Mouse (Mus musculus) spleen, adult 10 weeks (tissue): ENCODE measurements around the gene Foxj3. TPM values are rescaled to one million over a fixed set of nuclear protein-coding genes. Genes with fewer than 3 reads are reported as not detected.

Source experiments
- polyA plus RNA-seq: library from polyadenylated mRNA; stranded (reverse); fragments of 350-450 nt; fragmentation: Illumina TruSeq; extraction: RNeasy Lipid Tissue Mini Kit (QIAGEN cat#74804); gene quantifications from one replicate; pipeline ENCODE4 v1.2.3, GENCODE M21; 2015; ENCODE audit warnings: low replicate concordance; ENCODE audit not compliant: insufficient read depth

Gene Foxj3
- polyA plus RNA-seq = 43.8 TPM

GRCm38 (mm10) chr4:119536615-119537014 is at the start of gene Foxj3:
Gene Foxj3 (plus strand): TSS chr4:119537004.

GRCm38 (mm10) chr4:119492291-119492932 is 44.4 kb upstream of the Foxj3 start, which contains the start of gene Rimkla:
Gene Rimkla (minus strand): TSS chr4:119492628.

DNA sequence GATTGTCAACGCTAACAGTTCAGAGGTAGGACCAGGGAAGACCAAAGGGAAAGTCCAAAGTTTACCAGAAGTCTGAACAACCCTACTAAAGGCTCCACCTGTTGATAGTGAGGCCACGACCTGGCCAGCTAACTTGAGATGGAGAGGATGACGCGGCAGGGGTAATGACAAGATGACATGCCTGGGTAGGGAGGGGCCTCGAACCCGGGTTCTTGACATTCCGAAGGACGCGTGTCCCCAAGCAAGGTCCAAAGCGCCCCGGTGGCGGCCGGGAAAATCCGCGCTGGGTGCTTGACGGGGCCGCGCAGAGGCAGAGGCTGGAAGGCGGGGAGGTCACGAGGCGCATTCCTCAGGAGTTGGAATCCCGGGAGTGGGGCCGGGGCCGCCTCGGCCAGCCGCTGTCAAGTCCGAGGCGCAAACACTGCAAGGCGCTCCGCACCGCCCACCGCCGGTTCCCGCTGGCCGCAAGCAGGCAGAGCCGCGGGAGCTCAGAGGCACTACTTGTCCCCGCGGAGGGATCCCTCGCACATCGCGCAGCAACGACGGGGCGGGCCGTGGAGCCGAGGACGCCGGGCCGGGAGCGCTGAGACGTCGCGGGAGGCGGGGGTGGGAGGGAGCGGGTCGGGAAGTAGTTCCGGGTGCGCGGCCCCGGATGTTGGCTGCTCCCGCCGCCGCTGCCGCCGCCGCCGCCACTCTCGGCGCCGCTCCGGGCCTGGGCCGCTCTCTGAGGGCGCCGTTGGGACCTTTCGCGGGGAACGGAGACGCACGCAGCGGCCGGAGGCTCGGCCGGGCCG is 2.4 kb downstream of the Foxj3 start, which contains the start of gene Frg2f1:
TSS of gene Frg2f1 (minus strand) at position 499 of the 794 bp plus-strand sequence.

DNA sequence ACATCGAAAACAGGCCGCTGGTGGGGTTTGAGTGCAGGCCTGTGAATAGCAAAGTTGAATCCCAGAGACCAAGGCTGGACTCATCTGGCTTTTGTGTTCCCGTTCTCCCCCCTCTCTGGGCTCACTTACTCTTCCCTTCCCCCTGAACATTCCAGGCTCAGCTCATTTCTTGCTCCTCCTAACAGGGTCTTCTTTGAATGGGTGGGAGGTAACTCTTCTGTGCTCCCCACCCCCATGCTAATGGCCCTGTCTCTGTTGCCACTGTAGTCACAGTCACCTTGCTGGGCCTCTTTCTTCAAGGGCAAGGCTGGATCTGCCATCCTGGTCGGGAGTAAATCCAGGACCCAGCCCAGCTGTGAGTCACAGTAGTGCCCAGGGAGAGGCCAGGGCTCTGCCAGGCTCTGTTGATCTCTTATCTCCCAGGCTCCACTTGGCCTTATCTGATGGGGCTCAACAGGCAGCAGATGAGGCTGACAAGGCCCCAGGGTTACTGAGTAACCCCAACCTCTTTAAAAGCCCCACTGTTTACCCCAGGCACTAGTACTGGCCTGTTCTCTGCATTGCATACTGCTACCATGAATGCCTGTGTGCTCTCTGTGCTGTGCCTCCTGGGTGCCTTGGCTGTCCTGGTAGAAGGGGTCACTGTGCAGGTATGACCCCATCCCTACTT is 100.5 kb downstream of the Foxj3 start, which contains the start of gene Guca2a:
TSS of gene Guca2a (plus strand) at position 529 of the 670 bp plus-strand sequence.

DNA sequence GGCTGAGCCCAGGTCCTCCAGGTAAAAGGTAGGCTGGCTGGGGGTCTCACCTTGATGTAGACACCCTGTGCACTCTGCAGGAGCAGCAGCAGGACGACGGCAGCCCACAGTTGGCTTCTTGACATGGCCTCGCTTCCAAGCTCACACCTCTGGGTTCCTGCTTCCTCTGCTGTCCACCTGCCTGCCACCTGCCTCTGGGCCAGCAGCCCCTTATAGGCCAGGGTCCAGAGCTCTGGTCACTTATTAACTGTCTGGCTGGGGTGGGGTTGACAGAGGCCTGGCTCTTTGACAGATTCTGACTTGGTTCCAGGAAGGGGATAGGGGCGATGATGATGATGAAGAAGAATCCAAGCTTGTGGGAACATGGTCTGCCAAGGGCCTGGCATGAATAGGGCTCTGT is 121.9 kb downstream of the Foxj3 start, which contains the start of gene Guca2b:
TSS of gene Guca2b (minus strand) at position 224 of the 400 bp plus-strand sequence.

Other genes with a start within 250 kb of the Foxj3 start
- gene Ybx1, start 242.4 kb upstream of the Foxj3 start, polyA plus RNA-seq = 517 TPM
- 62.7 TPM for gene Ppih, start 216.5 kb upstream of the Foxj3 start, polyA plus RNA-seq
- gene Ccdc30, start 121.5 kb upstream of the Foxj3 start, polyA plus RNA-seq = 1.7 TPM
- gene Ppcs, start 114.6 kb upstream of the Foxj3 start, polyA plus RNA-seq = 24.5 TPM
- gene Zmynd12, start 114.2 kb upstream of the Foxj3 start, polyA plus RNA-seq = not detected
- 0.26 TPM for gene Rimkla, start 44.4 kb upstream of the Foxj3 start, polyA plus RNA-seq
- gene Frg2f1, start 2.5 kb downstream of the Foxj3 start, polyA plus RNA-seq = 5.7 TPM
- gene Guca2a, start 100.7 kb downstream of the Foxj3 start, polyA plus RNA-seq = not detected
- gene Guca2b, start 122.0 kb downstream of the Foxj3 start, polyA plus RNA-seq = 0.81 TPM
- gene Hivep3, start 196.8 kb downstream of the Foxj3 start, polyA plus RNA-seq = 11.5 TPM